Mouse (Mus musculus) liver, embryonic 14.5 days (tissue): ENCODE results near the gene Cwc27.

Experiments
- CTCF ChIP-seq: IDR thresholded peaks from 2 replicates; pipeline ENCODE4 v1.5.1; 2016; ENCODE audit warnings: antibody characterized with exemption, low read depth, control low read depth
- EP300 ChIP-seq: IDR thresholded peaks from 2 replicates; pipeline ENCODE4 v1.6.1; 2016; ENCODE audit warnings: antibody characterized with exemption, low read depth

DNA sequence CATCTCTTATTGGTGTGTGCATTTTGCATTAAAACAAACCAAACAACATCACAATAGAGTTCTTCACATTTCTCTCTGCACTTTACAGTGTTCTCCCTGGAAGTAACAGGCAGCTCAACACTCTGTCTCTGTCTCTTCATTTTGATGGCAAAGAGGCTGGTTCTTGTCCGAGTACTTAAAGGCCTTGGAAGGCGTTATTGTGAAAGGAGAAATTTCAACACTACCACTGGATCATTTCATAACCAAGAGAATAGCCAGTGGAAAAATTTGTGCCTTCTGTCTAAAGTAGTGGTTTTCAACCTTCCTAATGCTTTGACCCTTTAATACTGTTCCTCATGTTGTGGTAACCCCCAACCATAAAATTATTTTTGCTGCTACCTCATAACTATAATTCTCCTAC lies 211.8 kb downstream of the Cwc27 start:
- TF ChIP-seq CTCF (no peak), EP300 (no peak)
